Mouse (Mus musculus) liver, adult 2 months (tissue): Measurements from ENCODE around the gene Olfr1161. TPM values are rescaled to one million over a fixed set of nuclear protein-coding genes. Genes with fewer than 3 reads are reported as not detected.

ENCODE experiments used
- DNase-seq: peaks from one replicate; pipeline ENCODE4 v3.0.0-alpha.2; 2011; ENCODE audit warnings: low read depth, low spot score; ENCODE audit errors: extremely low read depth
- H3K27ac ChIP-seq: fragments of 200-500 bp; replicated peaks from 2 replicates; pipeline ENCODE4 v1.5.1; 2012; ENCODE audit warnings: low read depth, mild to moderate bottlenecking, control low read depth, inconsistent platforms, low read length; ENCODE audit not compliant: insufficient read depth
- H3K27me3 ChIP-seq: fragments of 200-500 bp; 2 replicates; pipeline ENCODE4 v1.6.1; 2012; ENCODE audit warnings: mild to moderate bottlenecking, moderate library complexity, low read length, inconsistent platforms; ENCODE audit not compliant: control insufficient read depth, insufficient read depth
- H3K36me3 ChIP-seq: fragments of 200-500 bp; 2 replicates; pipeline ENCODE4 v1.6.1; 2012; ENCODE audit warnings: low read length, inconsistent platforms; ENCODE audit not compliant: control insufficient read depth, insufficient read depth
- H3K4me1 ChIP-seq: fragments of 200-500 bp; 2 replicates; pipeline ENCODE4 v1.6.1; 2011; ENCODE audit warnings: low read length; ENCODE audit not compliant: control insufficient read depth, insufficient read depth
- H3K4me3 ChIP-seq: fragments of 200-500 bp; 2 replicates; pipeline ENCODE4 v1.5.1; 2011; ENCODE audit warnings: low read depth, mild to moderate bottlenecking, control low read depth, low read length, moderate library complexity; ENCODE audit not compliant: insufficient read depth
- H3K79me2 ChIP-seq: fragments of 200-500 bp; 2 replicates; pipeline ENCODE4 v1.6.1; 2012; ENCODE audit warnings: inconsistent platforms, mild to moderate bottlenecking, low read length, moderate library complexity; ENCODE audit not compliant: control insufficient read depth, insufficient read depth
- H3K9ac ChIP-seq: fragments of 200-500 bp; 2 replicates; pipeline ENCODE4 v1.6.1; 2012; ENCODE audit warnings: low read depth, mild to moderate bottlenecking, control low read depth, inconsistent platforms, low read length
- CTCF ChIP-seq: fragments of 200-500 bp; IDR thresholded peaks from 2 replicates; pipeline ENCODE4 v1.5.1; 2011; ENCODE audit warnings: low read depth, low read length, control low read depth
- POLR2A ChIP-seq: fragments of 200-500 bp; IDR thresholded peaks from 2 replicates; pipeline ENCODE4 v1.6.1; 2011; ENCODE audit warnings: low read length, control low read depth; ENCODE audit not compliant: insufficient read depth; ENCODE audit errors: extremely low read depth
- WGBS: fragments of 180-500 bp; shearing (Covaris S2); methylation state at CpG from one replicate; pipeline ENCODE4 v1.1.7; 2018; 5-methylcytosine and 5-hydroxymethylcytosine counted together
- polyA plus RNA-seq: library from polyadenylated mRNA; depleted of rRNA; stranded (reverse); fragments of >200 nt; gene quantifications from 2 replicates; pipeline ENCODE4 v1.2.3, GENCODE M21; 2012; rRNA removed
- total RNA-seq: library from RNA; depleted of rRNA; stranded (reverse); fragments of >200 nt; gene quantifications from 2 replicates; pipeline ENCODE4 v1.2.3, GENCODE M21; 2014; rRNA removed

Gene Olfr1161
- total and polyA plus RNA-seq, 2 experiments: not detected

GRCm38 (mm10) chr2:88063587-88063986 lies 41.0 kb downstream of the Olfr1161 start:
- DNase-seq: no peak
- Histone ChIP-seq H3K27me3 (no peaks in the 10 kb centered on the region), H3K4me3 (no peak overlapping the region), H3K79me2 (no peaks in the 10 kb centered on the region), H3K36me3 (no peaks in the 10 kb centered on the region), H3K9ac (no peak overlapping the region), H3K27ac (no peak overlapping the region), H3K4me1 (no peaks in the 10 kb centered on the region)
- no peak for TF ChIP-seq CTCF
- no peak for TF ChIP-seq POLR2A
- WGBS: 81% methylated on average over 2 of the region's 2 CpGs

GRCm38 (mm10) chr2:88071730-88072129 lies 49.2 kb downstream of the Olfr1161 start, which contains the start of gene Olfr1163:
Gene Olfr1163 (minus strand): TSS chr2:88071830.
- Histone ChIP-seq H3K9ac (no peak within 1 kb of the TSS), H3K79me2 (no peaks in the 10 kb centered on the region), H3K27ac (no peak within 1 kb of the TSS), H3K36me3 (no peaks in the 10 kb centered on the region), H3K4me1 (no peaks in the 10 kb centered on the region), H3K27me3 (no peaks in the 10 kb centered on the region), H3K4me3 (no peak within 1 kb of the TSS)
- DNase-seq: no peak
- TF ChIP-seq POLR2A (no peak), CTCF (no peak)

Other genes with a start within 250 kb of the Olfr1161 start
- not detected in 2 replicates for gene Olfr152, start 243.3 kb upstream of the Olfr1161 start, total RNA-seq
- gene Olfr152, start 243.3 kb upstream of the Olfr1161 start, polyA plus RNA-seq: not detected in 2 replicates
- gene Olfr1143, start 222.2 kb upstream of the Olfr1161 start, total RNA-seq: not detected in 2 replicates
- gene Olfr1143, start 222.2 kb upstream of the Olfr1161 start, polyA plus RNA-seq: not detected in 2 replicates
- gene Olfr1145, start 213.0 kb upstream of the Olfr1161 start, total RNA-seq: not detected in 2 replicates
- not detected in 2 replicates for gene Olfr1145, start 213.0 kb upstream of the Olfr1161 start, polyA plus RNA-seq
- gene Olfr1148, start 192.2 kb upstream of the Olfr1161 start, total RNA-seq: not detected in 2 replicates
- gene Olfr1148, start 192.2 kb upstream of the Olfr1161 start, polyA plus RNA-seq: not detected in 2 replicates
- gene Olfr1150-ps1, start 178.8 kb upstream of the Olfr1161 start, total RNA-seq: not detected in 2 replicates
- not detected in 2 replicates for gene Olfr1150-ps1, start 178.8 kb upstream of the Olfr1161 start, polyA plus RNA-seq
- not detected in 2 replicates for gene Olfr1151, start 166.9 kb upstream of the Olfr1161 start, total RNA-seq
- gene Olfr1151, start 166.9 kb upstream of the Olfr1161 start, polyA plus RNA-seq: not detected in 2 replicates
- gene Olfr1152, start 156.3 kb upstream of the Olfr1161 start, total RNA-seq: not detected in 2 replicates
- not detected in 2 replicates for gene Olfr1152, start 156.3 kb upstream of the Olfr1161 start, polyA plus RNA-seq
- not detected in 2 replicates for gene Olfr1153, start 127.8 kb upstream of the Olfr1161 start, total RNA-seq
- not detected in 2 replicates for gene Olfr1153, start 127.8 kb upstream of the Olfr1161 start, polyA plus RNA-seq
- not detected in 2 replicates for gene Olfr1154, start 117.6 kb upstream of the Olfr1161 start, total RNA-seq
- not detected in 2 replicates for gene Olfr1154, start 117.6 kb upstream of the Olfr1161 start, polyA plus RNA-seq
- gene Olfr1155, start 77.6 kb upstream of the Olfr1161 start, total RNA-seq: not detected in 2 replicates
- not detected in 2 replicates for gene Olfr1155, start 77.6 kb upstream of the Olfr1161 start, polyA plus RNA-seq
- not detected in 2 replicates for gene Olfr1156, start 69.7 kb upstream of the Olfr1161 start, total RNA-seq
- gene Olfr1156, start 69.7 kb upstream of the Olfr1161 start, polyA plus RNA-seq: not detected in 2 replicates
- gene Olfr1157, start 54.5 kb upstream of the Olfr1161 start, total RNA-seq: not detected in 2 replicates
- not detected in 2 replicates for gene Olfr1157, start 54.5 kb upstream of the Olfr1161 start, polyA plus RNA-seq
- gene Olfr74, start 48.1 kb upstream of the Olfr1161 start, total RNA-seq: not detected in 2 replicates
- not detected in 2 replicates for gene Olfr74, start 48.1 kb upstream of the Olfr1161 start, polyA plus RNA-seq
- not detected in 2 replicates for gene Olfr1158, start 32.7 kb upstream of the Olfr1161 start, total RNA-seq
- not detected in 2 replicates for gene Olfr1158, start 32.7 kb upstream of the Olfr1161 start, polyA plus RNA-seq
- gene Olfr1160, start 14.5 kb upstream of the Olfr1161 start, total RNA-seq: not detected in 2 replicates
- not detected in 2 replicates for gene Olfr1160, start 14.5 kb upstream of the Olfr1161 start, polyA plus RNA-seq
- gene Olfr73, start 14.9 kb downstream of the Olfr1161 start, total RNA-seq: not detected in 2 replicates
- not detected in 2 replicates for gene Olfr73, start 14.9 kb downstream of the Olfr1161 start, polyA plus RNA-seq
- gene Olfr1162, start 28.4 kb downstream of the Olfr1161 start, total RNA-seq: not detected in 2 replicates
- gene Olfr1162, start 28.4 kb downstream of the Olfr1161 start, polyA plus RNA-seq: not detected in 2 replicates
- gene Olfr1163, start 49.1 kb downstream of the Olfr1161 start, total RNA-seq: not detected in 2 replicates
- not detected in 2 replicates for gene Olfr1163, start 49.1 kb downstream of the Olfr1161 start, polyA plus RNA-seq
- gene Olfr1164, start 71.2 kb downstream of the Olfr1161 start, total RNA-seq: not detected in 2 replicates
- not detected in 2 replicates for gene Olfr1164, start 71.2 kb downstream of the Olfr1161 start, polyA plus RNA-seq
- gene Olfr1166, start 105.5 kb downstream of the Olfr1161 start, total RNA-seq: not detected in 2 replicates
- gene Olfr1166, start 105.5 kb downstream of the Olfr1161 start, polyA plus RNA-seq: not detected in 2 replicates
- not detected in 2 replicates for gene Olfr1167, start 132.4 kb downstream of the Olfr1161 start, total RNA-seq
- not detected in 2 replicates for gene Olfr1167, start 132.4 kb downstream of the Olfr1161 start, polyA plus RNA-seq
- gene Olfr1168, start 159.1 kb downstream of the Olfr1161 start, total RNA-seq: not detected in 2 replicates
- not detected in 2 replicates for gene Olfr1168, start 159.1 kb downstream of the Olfr1161 start, polyA plus RNA-seq
- gene Olfr1170, start 205.6 kb downstream of the Olfr1161 start, total RNA-seq: not detected in 2 replicates
- not detected in 2 replicates for gene Olfr1170, start 205.6 kb downstream of the Olfr1161 start, polyA plus RNA-seq